Mouse (Mus musculus): ENCODE data around the gene Wfdc11.
"Not testable (repeated sequence)": the region's sequence is repeated elsewhere in the genome, so short reads cannot be mapped to it uniquely, and the experiment has no call there.

Gene Wfdc11

DNA sequence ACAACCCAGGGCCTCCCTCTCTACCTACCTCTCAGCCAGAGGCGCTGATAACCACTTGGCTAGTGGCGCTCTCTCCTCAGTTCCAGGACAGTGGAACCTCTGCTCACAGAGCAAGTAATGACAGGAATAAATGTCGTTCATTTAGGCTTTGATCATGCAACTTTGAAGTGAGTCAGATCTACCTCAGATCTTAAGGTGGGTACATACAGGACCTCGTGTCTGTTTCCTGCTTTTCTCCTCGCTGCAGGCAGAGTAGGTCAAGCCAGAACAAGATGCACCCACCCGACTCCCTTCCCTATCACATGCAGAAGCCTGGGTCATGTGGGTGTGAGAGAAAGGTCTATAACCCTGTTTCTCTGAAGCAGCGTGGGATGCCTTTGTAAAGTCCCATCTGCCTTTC is at the start of gene Wfdc11:
Gene Wfdc11, minus strand, starts transcription at position 101 of the 400 bp plus-strand sequence.
- DNase-seq (ENCODE audit: low spot score in 2 of 2) = no peak

GRCm38 (mm10) chr2:164723276-164723675 is 49.4 kb upstream of the Wfdc11 start:
- no peak for DNase-seq (ENCODE audit: low spot score in 2 of 2)

GRCm38 (mm10) chr2:164716194-164716786 is 42.4 kb upstream of the Wfdc11 start:
- not testable (repeated sequence) for DNase-seq (ENCODE audit: low spot score in 2 of 2)

DNA sequence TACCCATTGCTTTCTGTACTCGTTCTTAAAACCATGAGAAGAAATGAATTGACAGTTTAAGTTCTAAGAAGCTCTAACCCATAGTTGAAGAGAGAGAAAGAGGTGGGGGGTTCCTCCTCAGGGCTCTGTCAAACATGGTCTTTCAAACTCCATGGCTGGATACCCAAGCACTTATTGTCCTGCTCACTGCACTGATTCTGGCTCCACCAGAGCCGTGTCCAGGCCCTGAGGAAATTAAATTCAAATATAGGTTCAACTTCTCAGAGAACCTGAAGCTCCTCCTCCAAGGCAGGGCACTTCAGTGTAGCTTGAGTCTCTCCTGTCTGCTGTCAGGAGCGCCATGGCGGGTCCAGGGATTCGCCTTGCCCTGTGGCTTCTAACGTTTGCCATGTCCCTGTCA is 41.1 kb upstream of the Wfdc11 start, which contains the start of gene Spint5:
Gene Spint5, plus strand, starts transcription at position 301 of the 400 bp plus-strand sequence.
- no peak for DNase-seq (ENCODE audit: low spot score in 2 of 2)

- DNase-seq (ENCODE audit: low spot score in 2 of 2) = no peak
Observed at GRCm38 (mm10) chr2:164705991-164706390, 32.1 kb upstream of the Wfdc11 start.

DNA sequence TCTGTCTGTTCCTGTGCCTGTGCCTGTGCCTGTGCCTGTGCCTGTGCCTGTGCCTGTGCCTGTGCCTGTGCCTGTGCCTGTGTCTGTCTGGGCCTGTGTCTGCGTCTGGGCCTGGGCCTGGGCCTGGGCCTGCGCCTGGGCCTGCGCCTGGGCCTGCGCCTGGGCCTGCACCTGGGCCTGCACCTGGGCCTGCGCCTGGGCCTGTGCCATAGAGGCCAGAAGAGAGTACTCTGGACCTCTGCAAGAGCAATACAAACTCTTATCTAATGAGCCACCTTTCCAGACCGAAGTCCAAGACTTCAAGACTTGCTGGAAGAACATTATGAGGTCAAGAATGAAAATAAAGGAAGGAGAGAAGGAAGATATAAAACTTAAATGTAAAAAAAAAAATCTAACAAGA is 31.4 kb upstream of the Wfdc11 start:
- DNase-seq (ENCODE audit: low spot score in 2 of 2) = no peak

DNA sequence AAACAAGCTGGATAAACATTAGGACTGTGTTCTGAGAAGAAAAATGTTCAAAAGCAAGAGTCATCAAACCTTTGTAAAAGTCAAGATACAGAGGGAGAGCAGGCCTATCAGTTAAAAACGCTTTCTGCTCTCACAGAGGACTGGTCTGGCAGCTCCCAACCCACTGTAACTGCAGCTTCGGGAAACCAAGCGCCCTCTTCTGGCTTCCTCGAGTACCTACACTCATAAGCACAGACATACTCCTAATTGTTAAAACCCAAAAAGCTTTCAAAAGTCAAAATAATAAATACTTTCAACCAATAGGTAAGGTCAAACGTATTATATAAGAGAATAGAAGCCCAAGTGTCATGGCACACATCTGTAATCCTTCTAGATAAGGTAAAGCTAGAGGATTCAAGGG is 30.3 kb upstream of the Wfdc11 start:
- DNase-seq (ENCODE audit: low spot score in 2 of 2) = no peak

DNA sequence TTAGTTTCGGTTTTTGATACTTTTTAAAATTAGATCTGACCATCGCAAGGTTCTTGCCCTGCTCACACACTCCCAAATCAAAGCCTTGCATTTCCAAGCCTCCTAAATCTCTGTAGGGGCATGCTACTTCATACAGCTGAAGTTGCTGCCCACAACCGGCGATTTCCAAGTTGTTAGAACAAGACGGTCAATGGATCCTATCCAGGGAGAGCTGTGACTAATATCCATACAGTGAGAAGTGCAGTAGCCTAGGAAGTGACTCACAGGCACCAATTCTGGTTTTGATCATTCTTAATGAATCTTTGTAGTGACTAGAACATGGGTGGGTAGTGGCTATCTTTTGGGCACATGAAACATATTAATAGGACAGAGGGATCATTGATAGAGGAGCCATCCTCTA is 27.9 kb upstream of the Wfdc11 start:
- no peak for DNase-seq (ENCODE audit: low spot score in 2 of 2)

- no peak for DNase-seq (ENCODE audit: low spot score in 2 of 2)
Observed at GRCm38 (mm10) chr2:164700959-164701358, 27.1 kb upstream of the Wfdc11 start.

GRCm38 (mm10) chr2:164698201-164698600 is 24.3 kb upstream of the Wfdc11 start, which contains the start of gene Spint4:
TSS of gene Spint4 (plus strand) at chr2:164698501.
- no peak for DNase-seq (ENCODE audit: low spot score in 2 of 2)

DNA sequence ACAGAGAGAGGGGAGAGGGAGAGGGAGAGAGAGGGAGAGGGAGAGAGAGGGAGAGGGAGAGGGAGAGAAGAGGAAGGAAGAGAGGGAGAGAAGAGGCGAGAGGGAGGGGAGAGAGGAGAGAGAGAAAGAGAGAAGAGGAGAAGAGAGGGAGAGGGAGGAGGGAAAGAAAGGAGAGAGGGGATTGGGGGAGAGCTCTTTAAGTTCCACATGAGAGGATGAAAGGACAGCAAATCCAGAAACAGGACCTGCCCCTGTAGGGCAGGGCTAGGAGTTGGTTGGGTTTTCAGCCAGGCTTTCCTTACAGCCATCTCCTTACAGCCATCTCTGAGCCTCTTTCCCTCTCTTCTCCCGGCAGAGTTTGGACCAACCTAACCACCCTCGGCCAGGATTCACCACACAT is 10.9 kb upstream of the Wfdc11 start, which contains the start of gene Wfdc13:
Gene Wfdc13, plus strand, starts transcription at position 301 of the 400 bp plus-strand sequence.
- DNase-seq (ENCODE audit: low spot score in 2 of 2) = no peak

DNA sequence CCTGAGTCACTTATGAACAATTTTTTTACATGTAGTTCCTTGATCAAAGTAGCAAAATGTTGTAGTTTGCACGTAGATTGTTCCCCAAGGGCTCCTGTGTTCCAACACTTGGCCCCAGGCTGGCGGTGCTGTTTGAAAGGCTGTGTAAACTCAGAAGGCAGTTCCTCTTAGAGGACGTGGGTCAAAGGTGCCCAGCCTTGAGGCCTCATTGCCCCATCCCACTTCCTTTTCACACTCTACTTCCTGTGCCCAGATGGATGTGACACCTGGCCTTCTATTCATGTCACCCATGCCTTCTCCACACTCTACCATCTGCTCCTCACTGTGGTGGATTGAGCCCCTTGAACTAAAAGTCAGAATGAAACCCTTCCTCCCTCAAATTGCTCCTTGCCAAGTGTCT is 6.0 kb upstream of the Wfdc11 start:
- no peak for DNase-seq (ENCODE audit: low spot score in 2 of 2)

DNA sequence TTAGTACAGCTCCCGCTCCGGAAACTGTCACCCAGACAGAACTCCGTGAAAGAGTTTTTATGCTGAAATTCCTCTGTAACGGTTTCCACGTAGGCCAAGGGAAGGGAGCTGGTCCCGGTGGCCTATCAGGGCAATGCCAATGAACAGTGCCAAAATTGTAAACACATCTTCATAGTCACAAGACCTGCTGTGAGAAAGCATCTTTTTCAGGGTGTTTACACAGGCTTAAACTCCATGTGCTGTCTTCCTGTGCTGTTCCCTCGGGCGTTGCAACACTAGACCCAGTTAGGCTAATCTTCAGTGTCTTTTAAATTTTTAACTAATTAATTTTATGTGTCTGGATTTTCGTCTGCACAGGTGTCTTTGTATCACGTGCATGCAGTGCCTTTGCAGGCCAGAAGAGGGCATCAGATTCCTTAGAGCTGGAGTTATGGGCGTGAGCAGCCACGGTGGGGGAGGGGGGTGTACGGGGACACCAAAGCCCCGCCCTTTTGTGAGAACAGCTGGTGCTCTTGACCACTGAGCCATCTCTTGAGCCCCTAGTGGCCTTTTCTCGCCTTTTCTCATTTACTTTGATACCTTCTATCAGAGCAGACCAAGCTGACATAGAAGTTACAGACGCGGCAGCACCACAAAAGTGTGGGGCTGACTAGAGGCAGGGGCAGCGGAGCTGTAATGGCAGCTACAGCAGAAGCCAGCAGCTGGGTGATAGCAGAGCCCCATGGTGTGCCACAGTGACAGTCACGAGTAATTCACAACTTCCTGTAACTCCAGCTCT is 5.2 kb upstream of the Wfdc11 start:
- peak; percentile 28 to 51 for DNase-seq (ENCODE audit: low spot score in 2 of 2)

- no peak for DNase-seq (ENCODE audit: low spot score in 2 of 2)
Observed at GRCm38 (mm10) chr2:164676916-164677685, 3.2 kb upstream of the Wfdc11 start.

DNA sequence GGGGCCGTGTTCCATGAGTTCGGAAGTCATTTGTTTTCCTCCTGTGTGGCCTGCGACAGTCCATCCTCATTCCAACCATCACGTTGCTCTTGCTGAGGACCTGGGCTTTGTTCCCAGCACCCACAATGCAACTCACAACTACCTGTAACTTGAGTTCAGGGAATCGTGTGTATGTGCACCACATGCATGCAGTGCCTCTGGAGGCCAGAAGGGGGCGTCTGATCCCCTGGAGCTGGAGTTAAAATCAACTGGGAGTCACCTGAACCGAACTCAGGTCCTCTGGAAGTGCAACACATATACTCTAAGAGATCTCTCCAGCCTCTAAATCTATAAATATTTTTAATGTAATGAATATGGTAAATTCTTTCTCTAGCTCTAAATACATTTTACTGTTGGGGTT is 2.2 kb upstream of the Wfdc11 start:
- DNase-seq (ENCODE audit: low spot score in 2 of 2) = no peak

GRCm38 (mm10) chr2:164670938-164671337 is 2.9 kb downstream of the Wfdc11 start:
- no peak for DNase-seq (ENCODE audit: low spot score in 2 of 2)

GRCm38 (mm10) chr2:164670261-164670660 is 3.6 kb downstream of the Wfdc11 start:
- DNase-seq (ENCODE audit: low spot score in 2 of 2) = no peak

- no peak for DNase-seq (ENCODE audit: low spot score in 2 of 2)
Observed at GRCm38 (mm10) chr2:164664851-164665250, 9.0 kb downstream of the Wfdc11 start.

DNA sequence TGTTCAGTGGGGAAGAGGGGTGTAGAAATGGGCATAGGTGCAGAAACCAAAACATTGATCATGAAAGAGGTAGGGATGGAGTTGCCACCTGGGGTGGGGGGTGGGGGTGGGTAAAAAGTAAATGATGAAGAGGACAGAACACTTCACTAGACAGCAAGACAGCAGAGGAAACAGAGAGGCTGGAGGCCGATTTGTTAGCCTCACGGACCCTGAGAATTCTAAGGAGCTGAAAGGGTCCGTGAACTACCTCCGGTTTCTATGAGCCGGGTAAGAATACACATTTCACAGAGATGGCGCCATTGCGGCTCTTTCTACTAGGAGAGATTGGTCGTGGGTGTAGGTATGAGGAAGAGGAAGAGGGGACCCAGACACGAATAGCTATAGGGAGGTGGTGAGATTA is 17.4 kb downstream of the Wfdc11 start, which contains the start of gene Wfdc9:
Gene Wfdc9, minus strand, starts transcription at position 101 of the 400 bp plus-strand sequence.
- DNase-seq (ENCODE audit: low spot score in 2 of 2) = no peak

GRCm38 (mm10) chr2:164655858-164656257 is 18.0 kb downstream of the Wfdc11 start, which contains the start of gene Wfdc10:
TSS of gene Wfdc10 (plus strand) at chr2:164656046.
- peak in 1 of 2 experiments; percentile 8 for DNase-seq (ENCODE audit: low spot score in 2 of 2)

DNA sequence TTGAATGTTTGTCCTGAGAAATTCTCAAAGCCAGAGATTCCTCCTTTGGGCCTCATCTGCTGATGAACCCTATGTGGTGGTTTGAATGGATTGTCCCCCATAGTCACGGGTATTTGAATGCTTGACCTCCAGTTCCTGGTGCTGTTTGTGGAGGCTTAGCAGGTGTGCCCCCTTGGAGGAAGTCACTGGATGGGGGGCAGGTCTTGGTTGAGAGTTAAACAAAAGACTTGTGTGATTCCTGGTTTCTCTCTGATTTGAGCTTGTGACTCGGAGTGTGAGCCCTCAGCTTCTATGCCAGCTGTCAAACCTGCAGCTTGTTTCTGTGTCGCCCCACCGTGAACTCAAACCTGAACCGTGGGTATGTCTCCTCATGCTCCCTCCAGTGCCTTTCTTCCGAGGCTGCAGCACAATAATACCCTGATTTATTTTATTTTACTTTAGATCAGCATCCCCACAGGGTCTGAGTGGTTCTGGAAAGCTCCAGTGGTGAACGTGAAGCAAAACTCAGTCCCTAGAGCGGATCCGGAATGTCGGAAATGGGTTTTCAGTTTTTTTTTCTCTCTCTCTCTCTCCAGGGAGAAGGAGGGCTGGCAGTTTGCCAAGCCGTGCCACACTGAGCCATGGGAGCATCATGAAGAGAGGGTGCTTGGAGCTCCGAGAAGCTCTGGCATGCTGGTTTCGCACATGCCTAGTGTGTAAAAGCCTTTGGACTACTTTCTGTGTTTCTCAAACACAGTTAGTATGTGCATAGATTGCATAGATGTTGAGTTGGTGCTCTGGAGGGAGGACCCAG is 31.8 kb downstream of the Wfdc11 start:
- DNase-seq (ENCODE audit: low spot score in 2 of 2) = peak in 1 of 2 experiments; percentile 5

Measured in frontal cortex, postnatal 14 days (tissue).